Mouse (Mus musculus): ENCODE results near the gene Pnkd. TPM values are rescaled to one million over a fixed set of nuclear protein-coding genes. Genes with fewer than 3 reads are reported as not detected.
"Not testable (repeated sequence)": the region's sequence is repeated elsewhere in the genome, so short reads cannot be mapped to it uniquely, and the experiment has no call there.

The Pnkd gene
- polyA plus RNA-seq, 1 experiment from 2014 or later = 104 TPM

- Histone ChIP-seq H3K36me3 (ENCODE audit: control insufficient read depth, insufficient read depth, low read length) (no peaks in the 10 kb centered on the region), H3K4me3 (ENCODE audit: low read depth, low read length) (no peak overlapping the region), H3K4me1 (ENCODE audit: control insufficient read depth, insufficient read depth, low read length) (no peaks in the 10 kb centered on the region), H3K4me2 (ENCODE audit: low read depth) (no peak overlapping the region), H3K27ac (ENCODE audit: low read depth, low read length) (no peak overlapping the region), H3K27me3 (ENCODE audit: control insufficient read depth, insufficient read depth, low read length) (no peaks in the 10 kb centered on the region), H3K9ac (ENCODE audit: low read length) (no peak overlapping the region), H3K9me3 (ENCODE audit: control insufficient read depth, low read length) (no peaks in the 10 kb centered on the region)
- DNase-seq (ENCODE audit: low spot score) = no peak
- no peak for ATAC-seq (ENCODE audit: insufficient read depth, low FRiP score, low TSS enrichment)
- 88% methylated on average over 3 of the region's 3 CpGs for WGBS
Measured at GRCm38 (mm10) chr1:74321396-74321795, 36.7 kb downstream of the Pnkd start.

- not testable (repeated sequence) for H3K4me3 ChIP-seq (ENCODE audit: low read depth, low read length); H3K4me2 ChIP-seq (ENCODE audit: low read depth); H3K27ac ChIP-seq (ENCODE audit: low read depth, low read length); H3K9ac ChIP-seq (ENCODE audit: low read length); DNase-seq (ENCODE audit: low spot score); H3K9me3 ChIP-seq (ENCODE audit: control insufficient read depth, low read length); ATAC-seq (ENCODE audit: insufficient read depth, low FRiP score, low TSS enrichment); H3K4me1 ChIP-seq (ENCODE audit: control insufficient read depth, insufficient read depth, low read length); H3K27me3 ChIP-seq (ENCODE audit: control insufficient read depth, insufficient read depth, low read length); H3K36me3 ChIP-seq (ENCODE audit: control insufficient read depth, insufficient read depth, low read length)
- 83% methylated on average over 2 of the region's 2 CpGs for whole genome bisulfite sequencing
Measured at GRCm38 (mm10) chr1:74326916-74327315, 42.2 kb downstream of the Pnkd start.

- Histone ChIP-seq H3K4me2 (ENCODE audit: low read depth) (no peak overlapping the region), H3K4me1 (ENCODE audit: control insufficient read depth, insufficient read depth, low read length) (peaks cover 7% of the 10 kb centered on the region), H3K4me3 (ENCODE audit: low read depth, low read length) (no peak overlapping the region), H3K9me3 (ENCODE audit: control insufficient read depth, low read length) (no peaks in the 10 kb centered on the region), H3K27me3 (ENCODE audit: control insufficient read depth, insufficient read depth, low read length) (no peaks in the 10 kb centered on the region), H3K9ac (ENCODE audit: low read length) (no peak overlapping the region), H3K27ac (ENCODE audit: low read depth, low read length) (no peak overlapping the region), H3K36me3 (ENCODE audit: control insufficient read depth, insufficient read depth, low read length) (no peaks in the 10 kb centered on the region)
- no peak for ATAC-seq (ENCODE audit: insufficient read depth, low FRiP score, low TSS enrichment)
- 89% methylated on average over 7 of the region's 7 CpGs for WGBS
- DNase-seq (ENCODE audit: low spot score) = no peak
Measured at GRCm38 (mm10) chr1:74329899-74330431, 45.2 kb downstream of the Pnkd start.

- no peaks in the 10 kb centered on the region for H3K27me3 ChIP-seq (ENCODE audit: control insufficient read depth, insufficient read depth, low read length)
- no peaks in the 10 kb centered on the region for H3K9me3 ChIP-seq (ENCODE audit: control insufficient read depth, low read length)
- no peak overlapping the region for H3K4me2 ChIP-seq (ENCODE audit: low read depth)
- peaks cover 7% of the 10 kb centered on the region for H3K4me1 ChIP-seq (ENCODE audit: control insufficient read depth, insufficient read depth, low read length)
- no peak overlapping the region for H3K9ac ChIP-seq (ENCODE audit: low read length)
- ATAC-seq (ENCODE audit: insufficient read depth, low FRiP score, low TSS enrichment) (no peak), DNase-seq (ENCODE audit: low spot score) (no peak)
- H3K36me3 ChIP-seq (ENCODE audit: control insufficient read depth, insufficient read depth, low read length) = no peaks in the 10 kb centered on the region
- H3K27ac ChIP-seq (ENCODE audit: low read depth, low read length) = no peak overlapping the region
- H3K4me3 ChIP-seq (ENCODE audit: low read depth, low read length) = no peak overlapping the region
- WGBS = 81% methylated on average over 4 of the region's 4 CpGs
Measured at GRCm38 (mm10) chr1:74331046-74331681, 46.4 kb downstream of the Pnkd start.

- Histone ChIP-seq H3K4me1 (ENCODE audit: control insufficient read depth, insufficient read depth, low read length) (peaks cover 7% of the 10 kb centered on the region), H3K36me3 (ENCODE audit: control insufficient read depth, insufficient read depth, low read length) (no peaks in the 10 kb centered on the region), H3K27me3 (ENCODE audit: control insufficient read depth, insufficient read depth, low read length) (no peaks in the 10 kb centered on the region), H3K27ac (ENCODE audit: low read depth, low read length) (0 out of 2 replicates have a peak overlapping the region, but pooled peaks have one; percentile 4), H3K9me3 (ENCODE audit: control insufficient read depth, low read length) (no peaks in the 10 kb centered on the region), H3K4me3 (ENCODE audit: low read depth, low read length) (peak overlapping the region; percentile 36), H3K4me2 (ENCODE audit: low read depth) (peak overlapping the region; percentile 66), H3K9ac (ENCODE audit: low read length) (peak overlapping the region; percentile 57)
- ATAC-seq (ENCODE audit: insufficient read depth, low FRiP score, low TSS enrichment) (peak; percentile 94), DNase-seq (ENCODE audit: low spot score) (peak; percentile 98)
- WGBS = under 1% methylated on average over 36 of the region's 36 CpGs
Measured at GRCm38 (mm10) chr1:74332241-74332763, 47.6 kb downstream of the Pnkd start.

- Histone ChIP-seq H3K36me3 (ENCODE audit: control insufficient read depth, insufficient read depth, low read length) (no peaks in the 10 kb centered on the region), H3K27me3 (ENCODE audit: control insufficient read depth, insufficient read depth, low read length) (no peaks in the 10 kb centered on the region), H3K27ac (ENCODE audit: low read depth, low read length) (no peak overlapping the region), H3K4me1 (ENCODE audit: control insufficient read depth, insufficient read depth, low read length) (peaks cover 7% of the 10 kb centered on the region), H3K4me2 (ENCODE audit: low read depth) (peak overlapping the region; percentile 66), H3K9me3 (ENCODE audit: control insufficient read depth, low read length) (no peaks in the 10 kb centered on the region), H3K4me3 (ENCODE audit: low read depth, low read length) (peak overlapping the region; percentile 36), H3K9ac (ENCODE audit: low read length) (peak overlapping the region; percentile 57)
- ATAC-seq (ENCODE audit: insufficient read depth, low FRiP score, low TSS enrichment) (no peak), DNase-seq (ENCODE audit: low spot score) (no peak)
- 5% methylated on average over 9 of the region's 9 CpGs for WGBS
Measured at GRCm38 (mm10) chr1:74332930-74333329, 48.2 kb downstream of the Pnkd start.

GRCm38 (mm10) chr1:74334607-74335006 lies 49.9 kb downstream of the Pnkd start:
- ATAC-seq (ENCODE audit: insufficient read depth, low FRiP score, low TSS enrichment) = no peak
- DNase-seq (ENCODE audit: low spot score) = no peak
- WGBS = 78% methylated on average over 3 of the region's 3 CpGs
- H3K4me1 ChIP-seq (ENCODE audit: control insufficient read depth, insufficient read depth, low read length) = peaks cover 7% of the 10 kb centered on the region
- no peak overlapping the region for H3K4me2 ChIP-seq (ENCODE audit: low read depth)
- no peak overlapping the region for H3K9ac ChIP-seq (ENCODE audit: low read length)
- H3K27ac ChIP-seq (ENCODE audit: low read depth, low read length) = no peak overlapping the region
- H3K4me3 ChIP-seq (ENCODE audit: low read depth, low read length) = no peak overlapping the region
- no peaks in the 10 kb centered on the region for H3K9me3 ChIP-seq (ENCODE audit: control insufficient read depth, low read length)
- no peaks in the 10 kb centered on the region for H3K36me3 ChIP-seq (ENCODE audit: control insufficient read depth, insufficient read depth, low read length)
- no peaks in the 10 kb centered on the region for H3K27me3 ChIP-seq (ENCODE audit: control insufficient read depth, insufficient read depth, low read length)

- Histone ChIP-seq H3K27ac (ENCODE audit: low read depth, low read length) (no peak overlapping the region), H3K9ac (ENCODE audit: low read length) (no peak overlapping the region), H3K4me2 (ENCODE audit: low read depth) (no peak overlapping the region), H3K4me1 (ENCODE audit: control insufficient read depth, insufficient read depth, low read length) (peaks cover 7% of the 10 kb centered on the region), H3K36me3 (ENCODE audit: control insufficient read depth, insufficient read depth, low read length) (no peaks in the 10 kb centered on the region), H3K27me3 (ENCODE audit: control insufficient read depth, insufficient read depth, low read length) (no peaks in the 10 kb centered on the region), H3K9me3 (ENCODE audit: control insufficient read depth, low read length) (no peaks in the 10 kb centered on the region), H3K4me3 (ENCODE audit: low read depth, low read length) (no peak overlapping the region)
- ATAC-seq (ENCODE audit: insufficient read depth, low FRiP score, low TSS enrichment) = no peak
- no peak for DNase-seq (ENCODE audit: low spot score)
- 73% methylated on average over 4 of the region's 4 CpGs for WGBS
Measured at GRCm38 (mm10) chr1:74335033-74335432, 50.3 kb downstream of the Pnkd start.

Data from neural tube, embryonic 11.5 days (tissue).